Mouse (Mus musculus): ENCODE data around the gene 1110065P20Rik. TPM values are rescaled to one million over a fixed set of nuclear protein-coding genes. Genes with fewer than 3 reads are reported as not detected.

The 1110065P20Rik gene
- 76.3 and 77.6 TPM in 2 replicates for polyA plus RNA-seq (2012; rRNA removed)

- DNase-seq (ENCODE audit: low read depth) = no peak
Measured at GRCm38 (mm10) chr4:124850933-124851658, at the start of gene 1110065P20Rik. Gene 1110065P20Rik (minus strand): TSS chr4:124851196.

DNA sequence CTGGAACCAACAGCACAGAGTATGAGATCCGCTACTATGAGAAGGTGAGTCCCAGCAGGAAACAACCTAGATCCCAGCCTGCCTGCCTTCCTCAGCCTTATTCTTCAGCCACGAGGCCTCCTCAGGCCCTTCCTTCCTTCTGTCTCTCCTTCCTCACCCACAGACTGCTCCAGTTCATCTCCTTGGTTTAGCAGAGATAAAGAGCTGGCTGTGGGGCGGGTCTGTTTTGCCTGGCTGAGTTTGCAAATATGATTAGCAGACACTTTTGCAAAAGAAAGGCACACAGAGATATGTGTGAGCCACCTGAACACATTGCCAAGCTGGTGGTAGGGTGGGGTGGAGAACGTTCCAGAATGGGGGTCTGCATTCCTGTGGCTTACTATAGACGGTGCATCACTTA, 48.9 kb upstream of the 1110065P20Rik start:
- DNase-seq (ENCODE audit: low read depth) = no peak

- DNase-seq (ENCODE audit: low read depth) = no peak
Measured at GRCm38 (mm10) chr4:124898428-124898827, 47.4 kb upstream of the 1110065P20Rik start.

DNA sequence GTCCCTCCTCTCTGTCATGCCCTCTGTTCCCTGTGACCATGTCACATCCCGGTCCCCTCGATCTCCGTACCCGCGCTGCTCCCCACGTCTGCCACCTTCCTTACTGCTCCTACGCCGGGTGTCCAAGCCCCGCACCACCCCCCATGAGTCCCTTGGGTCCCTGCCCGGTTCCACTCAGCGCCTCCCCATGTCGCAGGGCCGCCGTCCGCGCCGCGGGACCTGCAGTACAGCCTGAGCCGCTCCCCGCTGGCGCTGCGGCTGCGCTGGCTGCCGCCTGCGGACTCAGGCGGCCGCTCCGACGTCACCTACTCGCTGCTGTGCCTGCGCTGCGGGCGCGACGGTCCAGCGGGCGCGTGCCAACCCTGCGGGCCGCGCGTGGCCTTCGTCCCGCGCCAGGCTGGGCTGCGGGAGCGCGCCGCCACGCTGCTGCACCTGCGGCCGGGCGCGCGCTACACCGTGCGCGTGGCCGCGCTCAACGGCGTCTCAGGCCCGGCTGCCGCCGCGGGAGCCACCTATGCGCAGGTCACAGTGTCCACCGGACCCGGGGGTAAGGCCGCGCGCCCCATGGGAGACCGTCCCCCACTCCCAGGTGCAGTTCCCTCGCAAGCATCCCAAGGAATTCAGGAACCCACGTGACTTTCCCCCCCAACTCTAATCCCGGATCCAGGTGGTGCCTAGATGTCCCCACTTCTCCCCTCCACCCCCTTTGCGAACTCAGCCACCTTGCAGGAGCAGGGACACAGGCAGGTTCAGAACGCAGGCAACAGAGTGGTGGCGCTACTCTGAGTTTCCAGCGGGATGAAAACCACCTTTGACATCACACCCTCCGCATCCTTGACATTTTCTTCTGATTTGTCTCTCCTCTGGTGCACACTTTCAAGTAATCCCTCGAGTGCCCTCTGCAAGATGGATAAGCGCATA, 43.8 kb upstream of the 1110065P20Rik start:
- no peak for DNase-seq (ENCODE audit: low read depth)

- DNase-seq (ENCODE audit: low read depth) = no peak
Measured at GRCm38 (mm10) chr4:124893769-124894168, 42.8 kb upstream of the 1110065P20Rik start.

DNA sequence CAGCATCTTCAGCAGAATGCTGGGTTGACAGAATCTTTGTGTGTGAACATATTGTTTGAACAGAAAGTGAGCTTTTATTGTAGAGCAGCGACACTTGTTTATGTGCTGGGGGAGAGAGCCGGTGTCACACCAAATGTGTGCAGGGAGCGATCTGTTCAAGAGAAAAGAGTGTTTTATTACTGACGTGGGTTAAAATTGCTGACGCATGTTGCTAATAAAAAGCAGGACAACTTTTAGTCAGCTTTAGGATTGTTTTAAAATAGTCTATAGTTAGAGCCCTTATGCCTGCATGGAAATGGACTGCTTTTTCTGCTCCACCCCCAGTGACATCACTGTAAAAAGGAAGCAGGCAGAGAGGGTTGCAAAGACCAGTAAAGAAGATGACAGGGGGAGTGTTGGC, 39.8 kb upstream of the 1110065P20Rik start:
- DNase-seq (ENCODE audit: low read depth) = no peak

DNA sequence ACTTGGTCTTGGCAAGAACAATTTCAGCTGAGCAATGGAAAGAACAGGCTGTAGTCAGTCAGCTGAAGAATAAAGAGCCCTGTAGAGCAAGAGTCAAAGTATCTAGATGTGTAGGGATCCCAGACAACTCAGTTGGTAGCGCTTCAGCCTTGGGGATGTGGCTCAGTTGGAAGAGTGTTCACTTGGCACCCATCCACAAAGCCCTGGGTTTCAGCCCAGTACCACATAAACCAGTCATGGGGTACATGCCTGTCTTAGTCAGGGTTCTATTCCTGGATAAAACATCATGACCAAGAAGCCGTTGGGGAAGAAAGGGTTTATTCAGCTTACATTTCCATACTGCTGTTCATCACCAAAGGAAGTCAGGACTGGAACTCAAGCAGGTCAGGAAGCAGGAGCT, 38.9 kb upstream of the 1110065P20Rik start:
- DNase-seq (ENCODE audit: low read depth) = no peak

DNA sequence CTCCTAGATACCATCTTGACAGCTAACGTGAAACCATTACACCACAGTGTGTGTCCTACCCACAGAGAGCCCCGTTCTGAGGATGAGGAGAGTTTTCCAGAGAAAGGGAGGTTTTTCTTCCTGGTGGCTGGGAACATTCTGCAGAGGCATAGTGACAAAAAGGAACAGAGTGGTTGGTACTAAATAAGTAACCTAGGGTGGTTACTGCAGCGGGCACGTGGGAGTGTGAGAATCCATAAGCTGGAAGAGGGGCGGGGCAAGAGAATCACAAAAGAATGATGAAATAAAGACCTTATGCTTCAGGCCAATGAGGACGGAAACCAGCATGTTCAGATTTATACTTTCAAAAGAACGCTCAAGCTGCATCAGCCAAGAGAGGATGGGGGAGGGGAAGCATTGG, 37.7 kb upstream of the 1110065P20Rik start:
- no peak for DNase-seq (ENCODE audit: low read depth)

DNA sequence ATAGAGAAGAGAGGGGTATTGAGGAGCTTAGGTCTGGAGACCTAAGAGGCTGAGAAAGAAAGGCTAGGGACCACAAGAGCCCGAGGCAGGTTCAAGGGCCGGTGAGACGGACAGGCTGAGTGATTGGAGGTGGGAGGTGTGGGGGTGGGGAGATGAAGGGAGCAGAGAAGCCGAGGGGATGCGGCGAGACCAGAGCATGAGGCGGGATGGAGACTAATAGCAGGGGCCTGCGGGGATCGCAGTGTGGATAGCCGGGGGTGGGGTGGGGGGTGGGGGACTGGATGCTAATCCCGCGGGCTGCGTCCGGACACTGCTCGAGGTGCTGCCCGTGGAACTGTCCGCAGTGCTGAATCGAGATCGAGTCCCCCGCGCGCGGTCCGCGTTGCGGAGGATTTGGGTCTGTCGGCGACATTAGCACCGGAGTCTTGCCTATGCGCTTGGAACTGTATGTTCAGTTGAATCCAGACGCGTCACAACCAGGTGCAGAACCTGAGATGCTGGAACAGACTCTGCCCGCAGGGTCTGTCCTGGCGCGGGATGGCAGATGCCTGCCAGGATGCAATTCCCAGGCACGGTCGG, 31.2 kb upstream of the 1110065P20Rik start:
- DNase-seq (ENCODE audit: low read depth) = no peak

GRCm38 (mm10) chr4:124881341-124881908, 30.4 kb upstream of the 1110065P20Rik start:
- no peak for DNase-seq (ENCODE audit: low read depth)

DNA sequence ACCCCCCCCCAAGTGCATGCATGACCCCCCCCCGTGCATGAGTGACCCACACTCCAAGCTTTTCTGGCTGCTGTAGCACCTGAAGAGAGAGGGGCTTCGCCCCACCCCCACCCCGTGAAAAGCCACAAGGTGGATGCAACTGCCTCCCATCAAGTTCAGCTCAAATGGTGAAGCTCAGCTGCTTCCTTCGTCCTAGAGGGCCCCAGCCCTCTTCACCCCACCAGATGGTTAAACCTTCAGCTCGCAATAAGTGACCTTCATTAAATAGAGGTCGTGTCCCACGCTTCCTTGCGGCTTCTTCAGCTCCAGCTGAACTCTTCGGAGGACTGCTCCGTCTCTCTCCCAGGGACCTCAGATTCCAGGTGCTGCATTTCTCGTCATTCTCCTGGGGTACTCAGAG, 29.6 kb upstream of the 1110065P20Rik start, which contains the start of gene Epha10:
Gene Epha10, plus strand, starts transcription at position 301 of the 400 bp plus-strand sequence.
- no peak for DNase-seq (ENCODE audit: low read depth)

DNA sequence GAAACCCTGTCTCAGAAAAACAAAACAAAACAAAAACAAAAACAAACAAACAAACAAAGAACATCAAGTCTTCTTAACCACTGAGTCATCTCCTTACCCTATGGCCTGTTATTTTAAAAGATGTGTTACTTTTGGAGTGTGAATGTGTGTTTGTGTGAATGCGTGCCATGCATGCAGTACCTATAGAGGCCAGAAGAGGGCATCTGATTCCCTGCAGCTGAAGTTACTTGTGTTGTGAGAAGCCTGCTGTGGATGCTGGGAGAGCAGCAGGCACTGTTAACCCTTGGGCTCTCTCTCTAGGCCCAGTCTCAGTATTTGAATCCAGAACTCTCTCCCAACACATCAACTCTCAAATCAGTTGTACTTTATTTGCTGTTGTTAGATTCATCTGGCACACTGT, 21.7 kb upstream of the 1110065P20Rik start:
- DNase-seq (ENCODE audit: low read depth) = no peak

DNA sequence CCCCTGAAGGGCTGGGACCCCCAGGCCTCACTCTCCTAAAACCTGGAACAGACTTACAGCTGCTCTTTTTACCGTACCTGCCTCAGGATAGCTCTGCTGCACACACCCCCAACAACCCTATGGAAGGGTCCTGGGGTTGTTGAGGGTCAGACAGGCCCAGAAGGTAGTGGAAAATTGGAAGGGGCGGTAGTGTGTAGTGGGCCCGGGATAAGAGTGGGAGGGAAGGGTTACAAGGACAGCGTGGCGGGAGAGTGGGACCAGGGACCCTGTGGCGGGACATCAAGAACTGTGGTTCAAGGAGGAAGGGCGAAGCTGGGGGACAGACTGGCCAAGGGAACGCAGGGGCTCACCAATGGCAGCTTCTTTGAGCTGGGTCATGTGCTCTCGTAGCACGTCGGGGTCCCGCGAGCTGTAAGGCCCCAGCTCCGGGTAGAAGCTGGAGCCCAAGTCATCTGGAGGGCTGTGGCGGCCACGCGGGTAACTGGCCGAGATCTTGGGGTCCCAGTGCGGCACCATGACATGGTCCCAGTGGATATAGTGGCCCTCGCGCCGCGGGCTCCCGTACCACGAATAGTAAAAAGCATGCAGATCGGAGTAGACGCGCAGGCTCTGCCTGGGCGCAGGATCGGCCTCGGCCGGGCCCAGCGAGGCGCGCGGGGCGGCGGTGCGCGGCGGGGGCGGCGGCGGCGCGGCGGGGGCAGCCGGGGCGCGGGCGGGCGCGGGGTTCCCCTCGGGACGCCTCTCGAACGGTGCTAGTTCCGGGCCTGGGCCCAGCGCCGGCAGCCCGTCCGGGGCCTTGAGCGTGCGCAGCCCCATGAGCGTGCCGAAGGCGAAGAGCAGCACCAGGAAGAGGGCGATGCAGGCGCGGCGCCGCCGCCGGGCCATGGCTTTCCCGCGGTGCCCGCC, 10.5 kb upstream of the 1110065P20Rik start, which contains the start of gene Maneal:
Gene Maneal, minus strand, starts transcription at position 889 of the 906 bp plus-strand sequence.
- DNase-seq (ENCODE audit: low read depth) = no peak

DNA sequence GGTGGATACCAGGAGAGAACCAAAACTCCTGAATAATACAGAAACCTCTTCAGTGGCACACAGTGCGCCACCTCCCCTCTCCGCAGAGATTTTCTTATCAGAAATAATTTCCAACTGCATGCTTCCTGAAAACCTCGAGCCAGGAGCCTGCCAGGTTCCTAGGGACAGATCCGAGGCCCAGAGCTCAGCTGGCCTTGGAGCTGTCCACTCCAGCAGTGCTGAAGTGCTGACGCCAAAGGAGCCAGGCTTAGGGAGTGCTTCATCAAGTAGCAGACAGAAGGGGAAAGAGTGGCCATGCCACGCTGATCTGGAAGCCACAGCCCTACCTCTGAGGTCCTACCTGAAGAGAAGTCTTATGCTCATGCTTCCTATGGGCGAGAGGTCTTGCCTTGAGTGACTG, 9.4 kb upstream of the 1110065P20Rik start:
- DNase-seq (ENCODE audit: low read depth) = no peak

- DNase-seq (ENCODE audit: low read depth) = no peak
Measured at GRCm38 (mm10) chr4:124858370-124858769, 7.4 kb upstream of the 1110065P20Rik start.

DNA sequence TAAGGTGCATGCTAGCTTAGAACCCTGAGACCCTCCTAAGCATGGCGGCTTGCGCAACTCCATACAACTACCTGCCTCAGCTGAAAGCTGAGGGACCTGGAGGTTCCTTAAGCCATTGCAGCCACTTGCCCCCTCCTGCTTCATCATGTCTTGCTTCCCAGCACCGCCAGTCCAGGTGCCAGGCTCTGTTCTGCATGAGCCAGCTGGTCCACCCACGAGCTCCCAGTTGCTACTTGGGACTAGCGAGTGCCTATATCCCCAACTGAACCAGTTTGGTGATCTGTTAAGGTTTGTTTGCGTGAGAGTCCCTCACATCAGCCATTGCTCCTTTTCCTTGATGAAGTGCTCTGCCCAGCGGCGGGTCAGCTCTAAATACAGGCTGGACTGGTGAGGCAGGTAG, 5.3 kb upstream of the 1110065P20Rik start:
- DNase-seq (ENCODE audit: low read depth) = no peak

- DNase-seq (ENCODE audit: low read depth) = no peak
Measured at GRCm38 (mm10) chr4:124850261-124850913, 609 bp downstream of the 1110065P20Rik start, which contains the start of gene Yrdc. Gene Yrdc (plus strand): TSS chr4:124850679.

- no peak for DNase-seq (ENCODE audit: low read depth)
Measured at GRCm38 (mm10) chr4:124849631-124850260, 1.2 kb downstream of the 1110065P20Rik start.

- DNase-seq (ENCODE audit: low read depth) = no peak
Measured at GRCm38 (mm10) chr4:124847573-124847972, 3.4 kb downstream of the 1110065P20Rik start.

DNA sequence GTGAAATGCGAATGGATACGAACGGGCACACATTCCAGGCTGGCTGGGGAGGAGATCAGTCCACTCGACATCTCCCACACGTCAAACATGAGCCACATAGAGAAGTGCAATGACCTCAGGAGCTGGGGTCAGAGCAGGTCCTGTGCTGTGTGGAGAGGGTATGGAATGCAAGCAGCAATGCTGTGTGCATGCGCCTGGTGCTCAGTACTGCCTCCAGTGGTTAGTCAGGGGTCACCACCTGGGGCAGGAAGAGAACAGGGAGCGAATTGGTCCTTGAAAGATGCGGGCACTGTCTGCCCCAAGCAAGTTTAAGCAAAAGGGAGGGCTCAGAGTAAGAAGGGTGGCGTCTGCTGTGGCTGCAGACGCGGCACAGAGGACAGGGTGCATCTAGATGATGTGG, 7.5 kb downstream of the 1110065P20Rik start:
- DNase-seq (ENCODE audit: low read depth) = no peak

Measured in gonadal fat pad, adult 2 months (tissue).